Mouse (Mus musculus) thymus, adult 18-20 months (tissue): ENCODE data around the gene Tspan12.

Experiments
- DNase-seq, 2 experiments: peaks; one replicate each; pipeline ENCODE4 v3.0.0; 2022; ENCODE audit warnings: mixed read lengths in 2 of 2

The Tspan12 gene

DNA sequence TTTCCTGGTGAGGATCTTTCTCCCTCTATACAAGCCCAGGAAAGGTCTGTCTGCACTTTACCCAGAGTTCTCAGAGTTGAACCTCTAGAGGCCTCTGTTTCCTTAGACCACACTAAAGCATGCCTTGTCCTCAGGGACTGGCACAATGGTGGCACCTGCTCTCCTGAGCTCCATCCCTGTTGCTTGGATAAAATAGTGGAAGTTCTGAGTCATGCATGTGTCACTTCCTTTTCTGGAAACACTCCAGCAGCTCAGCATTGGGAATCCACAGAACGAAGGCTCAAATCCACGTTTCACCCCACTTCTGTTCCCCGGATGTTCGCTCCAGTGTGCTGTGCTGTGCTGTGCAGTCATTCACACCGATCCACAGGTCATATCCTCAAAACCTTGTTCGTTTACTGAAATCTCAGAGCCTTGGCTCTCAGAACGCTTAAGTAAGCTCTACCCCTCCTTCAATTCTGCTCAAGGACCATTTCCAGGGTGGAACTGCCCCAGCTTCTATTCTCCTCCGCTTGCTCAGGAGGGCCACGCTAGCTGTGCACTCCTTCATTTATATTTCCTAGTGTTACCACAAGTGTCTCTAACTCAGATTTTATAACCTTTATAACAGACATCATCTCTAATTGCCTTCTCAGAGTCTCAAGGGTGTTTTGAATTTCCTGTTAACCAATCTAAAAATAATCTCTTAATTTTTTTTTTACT lies 83.4 kb downstream of the Tspan12 start:
- DNase-seq = no peak

DNA sequence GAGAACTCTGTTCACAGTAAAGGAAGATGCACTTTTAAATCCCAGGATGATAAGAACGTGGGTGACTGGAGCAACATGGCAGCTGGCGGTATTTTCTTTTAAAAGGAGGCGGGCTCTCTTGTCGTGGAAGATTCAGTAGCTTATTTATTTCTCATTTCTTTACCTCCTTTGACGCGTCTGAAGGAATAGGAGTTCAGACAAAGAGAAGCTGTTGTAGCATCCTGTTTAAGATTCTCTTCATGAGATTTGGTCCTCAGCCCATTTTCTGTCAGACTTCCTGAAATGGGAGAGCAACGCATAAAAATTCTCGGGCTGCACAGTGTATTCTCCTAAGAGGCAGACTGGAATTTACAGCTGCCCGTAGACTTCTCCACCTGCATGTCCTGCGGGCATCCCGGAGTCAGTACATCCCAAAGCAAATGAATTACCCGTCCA lies 84.5 kb downstream of the Tspan12 start:
- DNase-seq = no peak

DNA sequence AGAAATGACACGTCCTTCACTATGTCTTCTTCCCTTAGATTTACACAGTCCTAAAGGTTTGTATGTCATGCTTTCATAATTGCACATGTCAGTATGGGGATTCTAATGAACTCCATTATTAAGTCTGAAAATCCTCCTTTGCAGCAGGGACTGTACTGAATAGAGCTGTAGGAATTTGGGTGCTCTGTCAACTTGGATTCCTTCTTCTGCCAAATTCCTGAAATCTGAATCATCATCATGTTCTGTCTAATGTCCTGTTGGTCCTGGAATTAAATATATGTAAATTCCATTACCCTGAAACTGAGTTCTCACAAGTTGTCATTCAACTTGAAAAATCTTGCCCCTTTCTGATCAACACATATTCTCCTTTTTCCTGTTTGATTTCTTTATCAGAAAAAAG lies 104.8 kb downstream of the Tspan12 start:
- no peak for DNase-seq

DNA sequence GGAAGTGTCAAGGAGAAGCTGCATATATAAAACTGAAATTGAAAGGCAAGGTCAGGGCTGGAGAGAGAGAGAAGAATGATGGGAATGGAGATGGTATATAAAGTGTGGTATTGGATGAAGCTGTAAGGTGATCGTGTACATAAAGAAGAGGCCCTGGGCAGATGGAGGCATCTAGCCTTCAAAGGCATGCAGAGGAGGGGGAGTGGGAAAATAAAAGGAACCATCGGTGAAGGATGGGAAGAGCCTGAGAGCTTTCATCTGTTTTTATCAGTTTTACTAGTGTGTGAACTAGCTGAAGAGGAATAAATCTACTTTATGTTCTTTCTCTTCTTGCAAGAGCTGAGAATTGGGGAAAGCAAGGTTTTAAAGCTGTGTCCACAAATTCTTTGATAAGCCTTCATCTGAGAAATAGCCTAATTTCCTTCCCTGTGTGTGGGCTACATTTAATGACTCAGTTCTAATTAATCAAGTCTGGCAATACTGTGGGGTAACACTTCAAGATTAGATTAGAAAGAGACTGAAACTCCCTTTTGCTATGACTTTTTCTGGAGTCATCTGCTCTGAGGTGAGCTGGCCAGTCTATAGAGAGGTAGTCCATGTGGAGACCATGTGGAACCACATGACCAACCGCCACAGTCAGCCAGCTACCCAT lies 107.6 kb downstream of the Tspan12 start:
- DNase-seq = no peak

DNA sequence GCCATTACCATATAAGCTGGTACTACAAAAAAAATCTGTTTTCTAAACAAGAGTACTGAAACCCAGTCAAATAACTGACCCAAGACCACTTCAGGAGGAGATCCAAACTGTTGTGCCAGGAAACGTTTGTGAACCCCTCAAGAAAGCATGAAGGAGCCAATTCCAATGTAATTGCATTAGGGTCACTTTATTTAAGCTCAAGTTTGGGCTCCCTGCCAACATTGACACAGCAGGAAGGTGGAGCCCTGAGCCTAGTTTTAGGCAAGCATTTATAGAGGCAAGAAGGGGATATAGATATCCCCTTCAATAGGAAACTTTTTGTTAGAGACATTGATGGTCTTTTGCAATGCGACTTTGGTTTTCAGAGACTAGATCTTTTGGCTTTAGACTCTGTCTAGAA lies 111.7 kb downstream of the Tspan12 start:
- DNase-seq = no peak

DNA sequence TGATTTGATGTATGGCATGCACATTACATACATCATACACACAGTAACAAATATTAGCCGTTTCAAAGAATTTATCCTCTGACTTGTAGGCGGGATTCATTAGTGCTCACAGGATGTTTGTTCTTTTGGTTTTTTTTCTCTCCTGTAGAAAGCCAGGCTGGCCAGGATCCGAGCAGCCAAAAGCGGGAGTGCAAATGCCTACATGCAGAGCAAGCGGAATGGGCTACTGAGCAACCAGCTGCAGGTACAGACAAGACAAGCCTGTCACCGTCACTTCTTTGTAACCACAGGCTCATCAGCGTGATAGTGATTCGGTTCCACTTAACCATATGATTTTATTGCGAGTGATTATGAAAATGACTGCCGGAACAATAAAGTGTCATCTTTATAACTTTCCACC lies 130.1 kb downstream of the Tspan12 start:
- DNase-seq = no peak
